Comparison of ENCODE assay signal across 8 mouse cellular contexts in the genomic region with DNA sequence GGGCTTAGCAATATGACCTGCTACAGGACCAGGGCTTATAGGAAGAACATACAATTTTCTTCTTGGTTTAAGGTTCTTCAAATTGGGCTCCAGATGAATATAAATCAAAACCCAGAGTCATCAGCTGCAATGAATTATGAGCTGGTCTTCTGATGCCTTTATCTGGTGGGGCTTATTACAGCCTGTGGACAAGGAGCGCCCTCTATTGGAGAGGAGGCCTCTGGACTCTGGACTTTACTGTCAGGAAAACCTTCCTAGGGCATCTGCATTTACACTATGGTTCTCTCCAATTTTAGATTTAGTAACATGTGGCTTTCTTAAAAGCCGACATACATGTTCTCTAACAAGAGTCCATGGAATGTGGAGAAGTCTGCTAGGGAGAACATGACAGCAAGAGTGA.
DNase-seq lines count a peak whose midpoint lies in the region.

No protein-coding gene starts in this region.

- DNase-seq in adrenal gland, postnatal 36 days, result peak; percentile 3 to 12
- no peak for DNase-seq in adrenal gland, adult 8-10 months
- DNase-seq in left cerebral cortex, postnatal 14 days (ENCODE audit: low spot score in 2 of 2), result peak; percentile 25 to 26
- no peak for DNase-seq in left cerebral cortex, adult 11 months (ENCODE audit: low spot score)
- peak; percentile 7 for DNase-seq in c-Kit-positive CD71-negative TER-119-negative erythroid progenitor cells, embryonic 14.5 days (ENCODE audit: low read depth)
- peak; percentile 16 for DNase-seq in layer of hippocampus, adult 9-10 months (ENCODE audit: low spot score)
- no peak for DNase-seq in liver
- DNase-seq in adipocyte (ENCODE audit: low spot score), result no peak

- intact Hi-C loops in left cerebral cortex, postnatal 14 days (cut with DNase I), result no loop called here

Comparison
In these comparisons a context has a peak if more than half of its experiments do, and no peak if none do; other contexts are left out.
1. DNase-seq: peak in adrenal gland, postnatal 36 days (2 of 2), left cerebral cortex, postnatal 14 days (2 of 2), c-Kit-positive CD71-negative TER-119-negative erythroid progenitor cells, embryonic 14.5 days (single experiment) and layer of hippocampus, adult 9-10 months (single experiment); none in adrenal gland, adult 8-10 months (single experiment), left cerebral cortex, adult 11 months (single experiment), liver (single experiment) and adipocyte (single experiment).